Mouse (Mus musculus) erythroblast, adult 5-6 weeks (primary cell): ENCODE results near the gene Adamts14. TPM values are rescaled to one million over a fixed set of nuclear protein-coding genes. Genes with fewer than 3 reads are reported as not detected.

Experiments used
- ATAC-seq: replicated peaks from 2 replicates; pipeline ENCODE4 v1.8.0; 2016; ENCODE audit warnings: moderate number of reproducible peaks, mild to moderate bottlenecking, moderate TSS enrichment, inconsistent platforms; ENCODE audit not compliant: poor library complexity, low FRiP score, severe bottlenecking
- total RNA-seq, 2 experiments: library from RNA; stranded (forward) in 1 of 2; stranded (reverse) in 1 of 2; fragments of 150-400 nt in 1 of 2; fragments of 200-764, 138-1000 nt in 1 of 2; gene quantifications; 2 replicates each; pipeline versions ENCODE4 v1.2.3 to v1.2.4; 2015 to 2017; ENCODE audit warnings: low replicate concordance in 2 of 2

The Adamts14 gene
- total RNA-seq, 2 experiments from 2014 or later = not detected

DNA sequence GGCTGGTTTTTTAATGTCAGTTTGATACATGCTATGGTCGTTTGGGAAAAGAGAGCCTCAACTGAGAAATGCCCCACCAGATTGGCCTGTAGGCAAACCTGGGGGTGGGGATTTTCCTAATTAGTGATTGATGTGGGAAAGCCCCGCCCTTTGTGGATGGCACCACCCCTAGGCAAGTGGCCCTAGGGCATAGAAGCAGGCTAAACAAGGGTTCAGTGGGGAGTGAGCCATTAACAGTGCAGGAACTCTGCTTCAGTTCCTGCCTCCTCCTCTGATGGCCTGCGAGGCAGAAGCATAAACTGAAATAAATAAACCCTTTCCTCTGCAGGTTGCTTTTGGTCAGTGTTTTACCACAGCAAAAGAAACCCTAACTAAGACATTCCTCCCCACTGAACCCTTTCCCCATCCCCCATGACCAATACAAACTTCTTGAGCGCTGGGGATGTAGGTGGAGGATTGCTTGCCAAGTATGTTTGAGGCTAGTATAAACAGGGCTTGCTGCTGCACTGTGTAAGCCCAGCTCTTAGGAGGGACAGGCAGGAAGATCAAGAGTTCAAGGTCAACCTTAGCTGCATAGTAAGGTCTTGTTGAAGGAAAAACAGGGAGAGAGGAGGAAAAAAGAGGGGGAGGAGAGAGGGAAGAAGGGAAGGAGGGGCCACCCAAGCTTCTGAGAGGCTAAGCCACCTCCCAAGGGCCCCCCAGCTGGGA lies 36.4 kb downstream of the Adamts14 start:
- no peak for ATAC-seq

DNA sequence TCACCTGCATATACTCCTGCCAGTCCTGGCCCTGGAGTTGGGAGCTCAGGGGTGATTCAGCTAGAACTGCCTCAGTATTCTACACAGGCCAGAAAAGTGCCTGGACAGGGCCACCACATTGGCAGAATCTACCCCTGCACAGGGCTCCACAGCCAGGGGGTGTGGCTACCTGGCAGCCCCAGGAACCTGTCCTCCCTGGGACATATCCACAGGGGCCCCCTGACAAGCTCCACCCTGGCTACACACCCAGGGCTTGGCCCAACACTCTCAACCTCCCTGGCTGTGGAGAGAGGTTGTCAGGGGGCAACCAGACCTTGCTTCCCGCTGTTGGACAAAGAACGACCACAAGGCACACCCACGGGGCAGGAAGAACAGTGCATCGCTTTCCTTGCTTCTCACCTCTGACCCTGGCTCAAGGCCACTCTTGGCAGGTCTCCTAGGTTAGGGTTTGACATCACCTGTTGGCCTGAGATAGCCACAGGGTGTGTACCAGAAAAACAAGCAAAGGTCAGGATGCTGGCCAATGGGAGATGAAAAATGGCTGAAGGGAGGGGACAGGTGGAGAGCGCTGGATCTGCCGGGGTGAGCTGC lies 37.5 kb downstream of the Adamts14 start:
- no peak for ATAC-seq

DNA sequence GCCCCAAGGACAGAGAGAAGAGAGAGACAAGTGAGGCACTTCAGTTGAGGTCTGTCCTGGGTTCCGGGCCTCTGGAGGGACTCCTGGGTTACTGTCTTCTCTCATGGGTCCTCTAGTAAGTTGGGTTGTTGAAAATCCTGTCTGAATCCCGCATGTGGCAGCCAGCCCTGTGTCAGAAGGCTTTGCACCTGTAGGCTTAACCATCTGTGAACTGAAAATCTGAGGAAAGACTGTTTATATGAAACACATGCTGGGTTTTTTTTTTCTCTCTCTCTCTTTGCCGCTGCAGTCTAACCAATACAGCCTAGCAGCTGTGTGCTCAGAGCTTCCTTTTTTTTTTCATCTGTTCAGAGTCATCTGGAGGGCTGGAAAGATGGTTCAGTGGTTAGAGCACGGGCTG lies 38.9 kb downstream of the Adamts14 start:
- no peak for ATAC-seq

DNA sequence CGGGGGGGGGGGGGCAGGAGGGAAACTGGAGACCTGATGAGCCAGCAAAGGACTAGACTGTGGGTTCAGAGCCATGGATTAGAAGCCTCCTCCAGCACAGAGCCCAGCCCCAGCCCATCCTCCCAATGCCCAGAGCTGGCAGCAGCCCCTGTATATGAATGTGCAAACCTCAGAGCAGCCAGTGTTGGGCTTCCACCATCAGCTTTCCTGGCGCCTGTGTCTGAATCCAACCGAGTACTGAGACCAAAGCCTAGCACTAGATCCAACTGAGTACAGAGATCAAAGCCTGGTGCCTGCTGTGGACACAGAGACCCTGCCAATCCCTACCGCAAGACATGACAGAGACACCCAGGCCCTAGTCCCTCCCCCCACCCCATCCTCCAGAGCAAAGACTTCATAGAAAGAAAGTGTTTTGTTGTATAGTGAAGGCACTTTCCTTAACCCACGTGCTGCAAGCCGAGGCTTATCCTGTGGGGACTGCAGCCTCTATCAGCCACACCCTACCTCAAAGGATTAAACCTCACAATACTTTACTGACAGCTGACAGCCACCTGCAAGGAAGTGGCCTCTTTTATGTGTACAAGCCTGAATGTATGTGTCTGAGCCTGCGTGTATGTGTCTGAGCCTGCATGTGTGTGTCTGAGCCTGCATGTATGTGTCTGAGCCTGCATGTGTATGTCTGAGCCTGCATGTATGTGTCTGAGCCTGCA lies 40.2 kb downstream of the Adamts14 start:
- ATAC-seq = no peak

DNA sequence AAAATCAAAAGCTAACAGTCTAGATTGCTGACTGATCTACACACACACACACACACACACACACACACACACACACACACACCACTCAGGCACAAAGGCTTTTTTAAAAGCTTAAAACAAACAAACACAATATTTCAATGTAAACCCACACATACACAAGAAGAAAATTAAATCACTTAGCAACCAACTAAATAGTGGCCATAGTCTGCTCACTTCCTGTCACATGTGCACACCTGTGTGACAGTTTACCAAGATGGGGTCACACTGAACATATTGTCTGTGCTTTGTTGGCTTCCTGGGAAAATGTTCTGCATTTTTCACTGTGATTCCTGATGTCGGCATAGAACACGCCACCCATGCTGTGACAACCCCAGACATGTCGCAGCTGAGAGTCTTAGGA lies 41.5 kb downstream of the Adamts14 start:
- ATAC-seq = no peak

DNA sequence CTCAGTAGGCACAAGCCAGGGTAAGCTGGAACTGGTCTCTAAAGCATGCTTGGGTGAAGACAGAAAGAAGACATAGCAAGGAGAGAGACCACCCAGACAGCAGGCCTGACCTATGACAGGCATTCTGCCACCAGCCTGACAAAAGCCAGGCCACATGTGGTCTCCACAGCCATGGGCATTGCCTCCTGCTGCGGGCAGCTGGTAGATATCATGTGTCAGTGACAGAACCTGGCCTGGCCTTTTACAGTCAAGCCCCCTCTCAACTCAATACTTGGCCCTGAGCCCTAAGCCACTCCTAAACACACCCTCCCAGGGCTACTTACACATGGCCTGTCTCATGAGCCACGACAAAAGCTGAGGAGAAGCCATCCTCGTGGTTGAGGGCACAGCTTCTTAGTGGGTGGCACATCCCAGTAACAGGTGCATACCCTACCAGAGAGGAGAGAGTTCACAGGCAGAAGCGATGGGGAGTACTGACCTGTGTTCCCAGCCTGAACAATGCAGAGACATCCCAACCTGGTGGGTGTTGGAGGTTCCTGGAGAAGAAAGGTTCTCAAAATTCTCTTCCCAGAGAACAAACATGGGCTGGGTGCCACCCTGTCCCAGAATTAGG lies 46.3 kb downstream of the Adamts14 start:
- no peak for ATAC-seq

DNA sequence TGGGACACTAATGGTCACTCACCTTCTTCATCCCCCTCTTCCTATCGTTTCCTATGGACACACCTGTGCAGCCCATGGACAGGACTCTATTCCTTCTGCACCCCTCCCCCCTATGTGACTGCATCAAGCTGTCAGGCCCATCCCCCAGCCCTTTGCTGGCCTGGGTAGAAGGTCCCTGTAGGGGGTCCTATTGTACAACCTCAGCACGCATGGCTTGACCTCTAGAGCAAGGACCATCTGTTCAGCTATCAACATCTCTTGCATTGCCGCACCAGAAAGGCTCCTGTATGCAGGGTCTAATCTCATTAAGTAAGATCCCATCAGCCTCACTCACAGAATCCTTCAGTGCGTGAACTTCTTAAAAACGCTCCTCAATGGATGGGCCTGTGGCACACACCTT lies 47.5 kb downstream of the Adamts14 start:
- no peak for ATAC-seq

DNA sequence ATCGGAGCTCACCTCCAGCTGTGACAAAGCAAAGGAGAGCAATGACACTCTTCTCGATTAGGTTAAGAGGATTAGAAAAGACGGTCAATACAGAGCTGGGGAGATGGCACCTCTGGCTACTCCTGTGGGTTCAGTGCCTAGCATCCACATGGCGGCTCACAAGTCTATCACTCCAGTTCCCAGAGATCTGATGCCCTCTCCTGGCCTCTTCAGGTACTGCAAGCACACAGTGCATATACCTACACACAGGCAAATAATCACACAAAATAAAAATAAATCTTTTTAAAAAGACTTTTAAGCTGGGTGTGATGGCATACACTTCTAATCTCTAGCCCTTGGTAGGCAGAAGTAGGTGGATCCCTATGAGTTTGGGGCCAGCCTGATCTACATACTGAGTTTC lies 53.9 kb downstream of the Adamts14 start:
- ATAC-seq = no peak

DNA sequence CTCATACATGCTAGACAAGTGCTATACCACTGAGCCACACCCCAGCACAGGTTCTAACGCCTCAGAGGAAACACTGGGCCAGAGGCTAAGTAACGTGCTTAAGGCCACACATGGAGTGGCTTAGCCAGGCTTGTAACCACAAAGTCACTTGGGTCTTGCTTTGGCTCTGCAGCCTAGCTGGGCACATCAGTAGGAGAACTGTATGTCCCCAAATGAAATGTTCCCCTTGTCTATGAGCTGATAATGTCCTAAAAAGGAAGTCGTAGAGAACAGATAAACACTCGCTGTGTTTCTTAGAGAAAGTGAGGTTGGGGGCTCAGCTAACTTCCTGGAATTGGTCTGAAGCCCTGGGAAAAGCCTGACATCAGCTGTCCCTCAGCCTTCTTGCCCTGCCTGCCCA lies 57.1 kb downstream of the Adamts14 start:
- ATAC-seq = no peak

DNA sequence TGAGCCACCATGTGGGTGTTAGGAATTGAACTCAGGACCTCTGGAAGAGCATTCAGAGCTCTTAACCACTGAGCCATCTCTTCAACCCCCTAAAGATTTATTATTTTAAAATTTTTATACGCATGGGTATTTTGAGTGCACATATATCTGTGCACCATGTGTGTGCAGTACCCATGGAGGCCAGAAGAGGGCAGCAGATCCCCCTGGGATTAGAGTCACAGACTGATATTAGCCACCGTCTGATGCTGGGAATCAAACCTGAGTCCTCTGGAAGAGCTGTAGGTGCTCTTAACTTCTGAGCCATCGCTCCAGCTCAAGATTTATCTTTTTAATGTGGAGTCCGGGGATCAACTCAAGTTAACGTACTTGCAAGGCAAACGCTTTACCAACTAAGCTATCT lies 57.6 kb downstream of the Adamts14 start:
- no peak for ATAC-seq

DNA sequence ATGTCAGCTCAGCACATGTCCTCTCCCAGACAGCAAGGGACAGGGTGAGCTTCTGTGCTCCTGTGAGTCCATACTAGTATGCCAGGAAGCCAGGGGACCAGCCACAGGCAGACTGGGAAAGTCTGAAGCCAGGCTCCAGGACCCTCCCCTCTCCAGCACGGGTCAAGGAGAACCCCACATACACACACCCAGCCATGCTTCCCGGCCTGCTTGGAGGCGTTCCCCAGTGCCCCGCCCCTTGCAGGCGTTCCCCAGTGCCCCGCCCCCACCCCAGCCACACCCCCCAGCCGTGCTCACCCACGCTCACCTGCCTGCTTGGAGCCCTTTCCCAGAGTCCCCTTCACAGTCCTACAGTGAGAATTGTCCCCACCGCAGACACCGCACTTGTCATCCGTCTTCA lies 60.4 kb downstream of the Adamts14 start:
- no peak for ATAC-seq

DNA sequence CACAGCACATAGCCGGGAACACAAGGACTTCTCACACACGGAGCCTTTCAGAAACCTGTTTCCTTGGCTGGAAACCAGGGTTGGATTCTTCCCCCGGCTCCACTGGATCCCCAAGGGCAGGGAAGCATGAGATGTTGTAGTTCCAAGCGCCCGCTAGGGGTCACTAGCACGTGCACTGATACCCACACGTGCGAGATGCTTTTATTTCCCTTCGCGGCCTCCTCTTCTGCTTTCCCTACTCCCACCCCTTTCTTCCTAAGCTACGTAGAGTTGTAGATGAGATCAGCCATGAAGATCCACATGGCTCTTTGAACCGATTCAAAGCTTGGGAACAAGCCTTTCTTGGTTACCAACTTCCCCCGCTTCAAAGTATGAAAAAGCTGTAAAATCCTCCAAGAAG lies 61.5 kb downstream of the Adamts14 start:
- peak; percentile 64; the same call in 1 of the 2 replicates for ATAC-seq

DNA sequence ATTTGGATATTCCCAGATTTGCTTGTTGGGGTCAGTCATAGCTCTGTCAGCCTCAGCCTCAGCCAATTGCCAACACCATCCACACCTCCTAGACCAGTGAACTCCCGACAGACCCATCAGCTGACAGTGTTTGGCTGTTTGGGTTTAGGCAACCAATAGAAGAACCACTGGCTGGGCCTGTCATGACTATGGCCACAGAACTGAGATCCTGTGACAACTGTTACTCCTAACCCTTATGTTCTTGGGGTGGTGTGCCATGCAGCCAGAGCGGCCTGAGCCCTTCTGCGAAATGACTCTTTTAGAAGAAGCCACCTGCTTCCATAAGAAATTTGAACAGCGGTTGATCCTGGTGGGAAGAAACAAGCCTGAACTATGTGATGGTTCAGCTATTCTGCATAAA lies 62.1 kb downstream of the Adamts14 start:
- no peak for ATAC-seq

DNA sequence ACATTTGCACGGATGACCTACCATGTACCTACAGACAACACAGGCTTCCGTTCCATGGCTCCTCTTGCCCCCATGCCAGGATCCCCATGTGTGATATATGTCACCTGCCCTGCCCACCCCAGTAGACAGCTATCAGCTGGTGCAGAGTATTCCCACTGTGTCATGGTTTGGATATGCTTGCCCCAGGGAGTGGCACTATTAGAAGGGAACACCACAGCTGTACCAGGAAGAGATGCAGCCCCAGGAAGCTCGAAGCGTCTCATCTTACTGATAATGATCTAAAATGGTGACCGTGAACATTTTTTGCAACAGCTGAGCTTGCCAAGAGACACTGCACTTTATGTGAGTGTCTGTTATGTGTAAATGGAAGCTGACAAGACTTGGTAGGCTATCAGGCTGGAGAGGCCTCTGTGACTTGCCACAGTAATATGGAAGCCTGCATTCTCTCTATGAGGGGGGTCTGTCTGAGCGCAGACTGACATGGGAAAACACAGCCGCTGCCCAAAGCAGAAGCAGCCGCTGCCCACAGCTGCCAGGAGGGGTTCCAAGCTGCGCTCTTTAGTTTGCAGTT lies 65.0 kb downstream of the Adamts14 start:
- no peak for ATAC-seq

DNA sequence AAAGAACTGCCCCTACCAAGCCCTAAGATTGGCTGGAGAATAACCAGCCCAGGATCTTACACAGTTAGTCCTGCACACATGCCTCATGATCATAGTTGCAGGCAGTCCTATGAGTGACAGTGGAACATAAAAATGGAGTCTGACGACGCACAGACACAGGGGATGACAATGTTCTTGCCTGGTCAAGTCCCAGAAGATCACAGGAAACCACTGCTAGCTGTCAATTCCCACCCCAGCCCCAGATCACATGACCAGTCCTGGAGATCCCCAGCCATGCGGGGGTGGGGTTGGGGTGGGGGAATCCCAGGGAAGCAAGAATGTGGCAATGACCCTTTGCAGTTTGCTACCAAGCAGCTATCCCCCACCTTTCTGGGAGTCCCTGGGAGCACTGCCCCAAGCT lies 69.3 kb downstream of the Adamts14 start:
- ATAC-seq = no peak

DNA sequence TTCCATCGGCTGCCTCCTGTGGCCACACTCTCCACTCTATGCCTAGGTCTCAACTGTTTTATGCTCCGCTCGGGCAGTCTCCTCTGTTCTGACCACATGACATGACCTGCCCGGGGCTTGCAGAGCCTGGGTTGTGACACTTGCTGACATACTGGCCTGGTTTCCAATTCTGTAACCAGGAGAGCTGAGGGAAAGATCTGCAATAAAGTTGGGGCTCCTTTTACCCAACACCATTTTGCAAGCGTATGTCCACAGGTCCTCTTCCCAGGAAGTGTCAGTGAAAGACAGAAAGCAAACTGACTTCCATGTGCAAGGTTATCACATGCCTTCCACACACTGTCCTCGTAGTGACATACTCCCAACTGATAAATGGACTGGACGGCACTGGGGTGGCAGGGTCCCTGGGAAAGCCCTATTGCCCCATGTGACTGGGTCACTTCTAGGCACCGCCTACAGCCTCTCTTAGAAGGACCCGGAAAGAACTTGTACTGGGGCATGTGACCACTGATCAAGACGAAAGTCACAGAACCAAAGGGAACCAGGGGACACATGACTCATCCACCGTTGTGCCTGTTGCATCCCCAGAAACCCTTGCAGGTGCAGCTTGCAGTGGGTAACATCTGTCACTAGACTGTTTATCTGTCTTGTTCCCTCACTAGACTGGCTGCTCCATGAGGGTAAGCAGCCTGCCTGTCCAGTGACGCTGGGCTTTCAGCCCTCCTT lies 71.5 kb downstream of the Adamts14 start:
- ATAC-seq = no peak

DNA sequence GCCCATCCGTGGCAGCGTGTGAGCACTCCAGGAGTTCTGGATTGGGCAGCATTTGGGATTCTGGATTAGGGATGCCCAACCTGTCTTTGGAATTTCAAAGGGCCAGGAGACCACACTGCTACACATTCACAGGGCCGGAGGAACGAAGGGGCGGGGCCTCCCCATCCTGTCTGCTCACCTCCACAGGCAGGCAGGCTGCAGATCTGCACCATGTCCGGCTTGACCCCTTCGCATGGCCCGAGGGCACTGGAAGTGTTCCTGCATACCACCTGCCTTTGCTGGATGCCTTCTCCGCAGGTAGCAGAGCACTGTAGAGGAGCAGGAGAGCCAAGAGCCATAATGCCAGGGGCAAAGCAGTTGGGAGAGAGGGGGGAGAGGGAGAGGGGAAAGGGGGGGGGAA lies 72.2 kb downstream of the Adamts14 start:
- no peak for ATAC-seq

DNA sequence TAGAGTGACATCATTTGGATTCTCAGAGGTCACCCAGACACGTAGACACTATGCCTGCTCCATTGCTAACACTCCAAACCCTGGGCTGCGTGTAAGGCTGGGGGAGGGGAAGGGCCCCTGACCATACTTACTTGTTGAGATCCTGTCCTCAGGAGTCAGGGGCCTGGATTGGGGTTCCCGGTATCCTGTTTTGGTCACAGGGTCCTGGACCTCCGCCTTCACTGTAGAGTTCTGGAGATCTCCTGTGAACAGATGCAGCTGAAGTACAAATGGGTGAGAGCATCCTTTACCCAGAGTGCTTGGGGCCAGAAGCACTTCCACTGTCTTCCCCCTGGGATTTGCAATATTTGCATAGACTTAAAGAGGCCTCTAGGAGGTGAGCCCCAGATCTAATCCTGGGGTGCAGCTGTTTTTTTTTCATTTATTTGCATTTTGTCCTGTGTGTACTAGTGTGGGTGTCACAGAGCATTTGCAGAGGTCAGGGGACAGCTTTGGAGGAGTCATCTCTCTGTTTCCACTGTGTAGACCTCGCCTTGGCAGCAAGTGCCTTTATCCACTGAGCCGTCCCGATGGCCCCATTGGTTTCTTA lies 72.9 kb downstream of the Adamts14 start:
- ATAC-seq = no peak

DNA sequence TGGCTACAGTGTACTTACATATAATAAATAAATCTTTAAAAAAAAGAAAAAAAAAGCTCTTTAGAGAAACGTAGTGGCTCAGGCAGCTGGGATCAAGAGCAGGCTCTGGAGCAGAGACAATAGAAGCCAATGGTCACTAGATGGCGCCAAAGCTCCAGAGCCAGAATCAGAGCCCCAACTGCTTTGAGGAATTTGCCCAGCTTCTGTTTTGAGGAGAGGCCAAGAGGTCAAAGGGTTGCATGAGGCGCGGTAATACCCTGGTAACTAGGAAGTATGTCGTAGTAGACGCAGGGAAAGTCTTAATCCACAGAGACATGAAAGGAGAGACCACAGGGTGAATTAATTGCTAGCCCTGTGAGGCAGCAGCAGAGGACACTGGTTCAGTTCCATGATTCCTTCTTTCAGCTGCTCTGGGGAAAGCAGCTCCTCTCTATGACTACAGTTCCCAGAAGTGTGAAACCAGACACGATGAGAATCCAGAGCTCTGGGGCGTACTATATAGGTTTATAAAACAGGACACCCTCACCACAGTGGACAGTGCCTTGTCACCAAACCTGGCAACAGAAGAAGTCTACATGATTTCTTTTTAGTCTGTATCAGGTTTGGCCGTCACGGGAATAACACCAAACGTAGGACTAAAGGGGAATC lies 73.5 kb downstream of the Adamts14 start:
- no peak for ATAC-seq
